Comparison of ENCODE assay signal across 11 mouse cellular contexts in genomic region chr11:60492726-60493125, GRCm38 (mm10).
A peak's percentile ranks its signal among the peaks of the same experiment; 100 is the strongest.
DNase-seq lines count a peak whose midpoint lies in the region.
"Had no signal": no experiment of that assay in that cellular context is flagged by ENCODE, and none has a peak within 500 bp of the region (broad histone marks: within the 10 kb centered on the region; RNA-seq: fewer than 3 reads in every experiment).

No protein-coding gene starts in this region.

- DNase-seq in cerebellum, adult 18-20 months, result peak; percentile 30 to 33
- DNase-seq in cerebellum, postnatal 14 days, result no peak
- peak; percentile 58 for DNase-seq in brain, adult 2 months (ENCODE audit: low read depth, low spot score)
- peak; percentile 63 for DNase-seq in cerebellum, adult 9-11 months
- no peak for DNase-seq in left cerebral cortex, adult 11 months (ENCODE audit: low spot score)
- DNase-seq in heart, adult 11 months, result no peak
- DNase-seq: adrenal gland, adult 2 months; adrenal gland, postnatal 14 days; gastrocnemius, postnatal 10 days; gastrocnemius, postnatal 36 days; kidney, adult 2 months had no signal

Comparison
In these comparisons a context has a peak if more than half of its experiments do, and no peak if none do; other contexts are left out.
1. DNase-seq: peak in cerebellum, adult 18-20 months (2 of 2), brain, adult 2 months (single experiment) and cerebellum, adult 9-11 months (single experiment); none in cerebellum, postnatal 14 days (0 of 2), left cerebral cortex, adult 11 months (single experiment) and heart, adult 11 months (single experiment).